Mouse (Mus musculus): ENCODE measurements at regions not wholly inside any gene's neighbourhood (a gene's known extent, or its start where the extent isn't known, plus 50 kb on each side); places are given as distances from the start of the nearest gene placed in this dataset.

DNA sequence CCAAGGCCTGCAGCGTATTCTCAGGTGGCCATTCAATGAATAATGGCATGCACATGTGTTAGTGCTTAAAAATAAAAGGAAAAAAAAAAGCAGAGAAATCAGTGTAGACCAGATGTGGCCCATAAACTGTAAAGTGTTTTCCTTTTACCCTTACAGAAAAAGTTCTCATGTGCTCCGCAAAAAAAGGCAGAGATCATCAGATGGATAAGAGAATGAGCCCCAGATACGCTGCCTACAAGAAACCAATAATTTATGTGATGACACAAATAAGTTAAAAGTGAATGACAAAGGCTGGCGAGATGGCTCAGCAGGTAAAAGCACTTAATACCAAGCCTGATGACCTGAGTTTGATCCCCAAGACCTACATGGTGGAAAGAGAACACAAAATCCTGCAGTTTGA lies 70.5 kb upstream of the Eln start:
- Histone ChIP-seq H3K4me3 (ENCODE audit: low read depth, low read length) (no peak overlapping the region), H3K4me1 (ENCODE audit: control insufficient read depth, insufficient read depth, insufficient read length, low read length) (no peaks in the 10 kb centered on the region), H3K27me3 (ENCODE audit: control insufficient read depth, insufficient read depth, low read length) (no peaks in the 10 kb centered on the region), H3K27ac (ENCODE audit: insufficient read depth, low read depth, low read length) (no peak overlapping the region), H3K36me3 (ENCODE audit: control insufficient read depth, insufficient read depth, low read length) (no peaks in the 10 kb centered on the region)
- WGBS = 91% methylated on average over 4 of the region's 4 CpGs
- no peak for TF ChIP-seq CTCF (IDR thresholded peaks at IDR 0.05; ENCODE audit: extremely low read depth, insufficient read length, insufficient replicate concordance, low read depth, low read length)
- TF ChIP-seq POLR2A (IDR thresholded peaks at IDR 0.05; ENCODE audit: low read depth, low read length) = no peak

DNA sequence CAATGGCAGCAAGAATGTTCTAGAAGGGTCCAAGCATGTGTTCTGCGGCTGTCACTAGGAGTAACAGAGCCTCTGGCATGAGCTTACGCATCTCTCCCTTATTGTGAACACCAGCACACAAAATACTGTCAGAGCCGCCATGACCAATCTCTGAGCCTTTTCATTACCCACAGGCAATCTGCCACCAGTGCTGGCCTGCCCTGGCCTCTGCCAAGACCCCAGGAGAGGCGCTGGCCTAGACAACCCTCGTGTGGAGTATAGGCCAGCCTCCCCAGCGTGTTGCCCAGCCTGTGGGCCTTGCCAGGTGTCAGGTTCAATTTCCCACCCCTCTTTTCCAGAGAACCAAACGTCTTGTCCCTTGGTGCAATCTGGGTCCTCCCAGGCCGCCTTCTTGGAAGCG lies 62.0 kb upstream of the Eln start:
- H3K4me1 ChIP-seq (ENCODE audit: control insufficient read depth, insufficient read depth, insufficient read length, low read length) = no peaks in the 10 kb centered on the region
- no peak overlapping the region for H3K4me3 ChIP-seq (ENCODE audit: low read depth, low read length)
- H3K27me3 ChIP-seq (ENCODE audit: control insufficient read depth, insufficient read depth, low read length) = no peaks in the 10 kb centered on the region
- no peak for TF ChIP-seq CTCF (IDR thresholded peaks at IDR 0.05; ENCODE audit: extremely low read depth, insufficient read length, insufficient replicate concordance, low read depth, low read length)
- no peak for TF ChIP-seq POLR2A (IDR thresholded peaks at IDR 0.05; ENCODE audit: low read depth, low read length)
- H3K36me3 ChIP-seq (ENCODE audit: control insufficient read depth, insufficient read depth, low read length) = no peaks in the 10 kb centered on the region
- no peak overlapping the region for H3K27ac ChIP-seq (ENCODE audit: insufficient read depth, low read depth, low read length)
- WGBS = 84% methylated on average over 9 of the region's 9 CpGs

DNA sequence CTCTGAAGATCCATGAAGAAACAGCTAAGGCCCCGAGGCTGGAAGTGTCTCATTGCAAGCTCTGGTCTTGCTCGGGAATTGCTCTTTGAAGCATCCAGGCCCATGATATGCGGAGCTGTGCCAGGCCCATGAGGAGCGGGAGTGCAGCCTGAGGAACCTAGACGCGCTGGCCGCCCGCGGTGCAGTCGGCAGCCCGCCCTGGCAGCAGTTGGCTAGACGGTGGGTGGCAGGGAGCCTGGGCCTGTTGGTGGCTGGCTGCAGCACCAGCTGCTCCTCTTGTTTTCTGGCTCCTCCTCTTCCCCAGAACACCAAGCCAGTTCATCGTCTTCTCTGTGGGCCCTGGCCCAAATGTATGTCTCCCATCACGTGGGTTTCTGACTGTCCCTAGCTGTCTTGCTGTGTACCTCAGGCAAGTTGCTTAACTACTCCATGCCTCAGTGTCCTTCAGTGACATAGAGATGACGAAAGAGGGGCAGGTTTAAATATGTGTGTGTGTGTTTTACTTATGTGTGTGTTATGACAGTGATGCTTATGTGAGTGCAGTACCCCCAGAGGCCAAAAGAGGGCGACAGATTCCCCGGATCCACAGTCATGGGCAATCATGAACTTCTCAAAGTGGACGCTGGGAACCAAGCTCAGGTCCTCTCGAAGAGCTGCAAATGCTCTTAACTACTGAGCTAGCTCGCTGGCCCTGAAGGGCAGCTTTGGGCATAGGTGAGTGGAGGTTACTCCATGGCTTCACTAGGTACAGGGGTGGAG lies 57.3 kb upstream of the Eln start:
- no peak overlapping the region for H3K4me3 ChIP-seq (ENCODE audit: low read depth, low read length)
- no peaks in the 10 kb centered on the region for H3K27me3 ChIP-seq (ENCODE audit: control insufficient read depth, insufficient read depth, low read length)
- TF ChIP-seq POLR2A (IDR thresholded peaks at IDR 0.05; ENCODE audit: low read depth, low read length) (no peak), CTCF (IDR thresholded peaks at IDR 0.05; ENCODE audit: extremely low read depth, insufficient read length, insufficient replicate concordance, low read depth, low read length) (peak; percentile 44; the same call in 1 of the 2 replicates)
- no peaks in the 10 kb centered on the region for H3K4me1 ChIP-seq (ENCODE audit: control insufficient read depth, insufficient read depth, insufficient read length, low read length)
- no peak overlapping the region for H3K27ac ChIP-seq (ENCODE audit: insufficient read depth, low read depth, low read length)
- WGBS = 91% methylated on average over 20 of the region's 20 CpGs
- no peaks in the 10 kb centered on the region for H3K36me3 ChIP-seq (ENCODE audit: control insufficient read depth, insufficient read depth, low read length)

DNA sequence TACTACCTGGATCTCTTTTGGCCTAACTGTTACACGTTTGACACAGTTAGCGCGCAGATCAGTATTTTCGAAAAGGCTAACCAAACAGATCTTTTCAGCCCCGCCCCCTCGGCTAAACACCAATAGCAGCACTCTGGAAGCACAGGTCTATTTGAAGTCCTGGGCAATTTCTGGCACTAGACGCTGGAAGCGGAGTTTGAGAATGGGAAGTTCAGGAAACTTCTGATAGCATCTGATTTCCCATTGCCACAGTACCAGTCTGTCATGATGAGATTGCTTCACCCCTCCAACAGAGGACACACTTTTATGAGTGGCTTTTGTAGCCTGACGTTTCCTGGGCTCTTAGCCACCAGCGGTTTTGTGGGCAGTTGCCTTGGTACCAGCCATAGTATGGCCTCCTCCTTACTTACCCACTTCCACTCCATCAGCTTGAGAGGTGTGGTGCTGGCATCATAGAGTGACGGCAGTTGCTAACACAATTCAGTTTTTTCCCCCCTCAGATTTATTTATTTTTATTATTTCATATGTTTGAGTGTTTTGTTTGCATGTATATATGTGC lies 55.1 kb upstream of the Eln start:
- H3K27ac ChIP-seq (ENCODE audit: insufficient read depth, low read depth, low read length) = no peak overlapping the region
- no peaks in the 10 kb centered on the region for H3K36me3 ChIP-seq (ENCODE audit: control insufficient read depth, insufficient read depth, low read length)
- H3K27me3 ChIP-seq (ENCODE audit: control insufficient read depth, insufficient read depth, low read length) = no peaks in the 10 kb centered on the region
- H3K4me1 ChIP-seq (ENCODE audit: control insufficient read depth, insufficient read depth, insufficient read length, low read length) = no peaks in the 10 kb centered on the region; the same call in 1 of the 2 replicates
- H3K4me3 ChIP-seq (ENCODE audit: low read depth, low read length) = no peak overlapping the region
- WGBS = 67% methylated on average over 11 of the region's 11 CpGs
- TF ChIP-seq CTCF (IDR thresholded peaks at IDR 0.05; ENCODE audit: extremely low read depth, insufficient read length, insufficient replicate concordance, low read depth, low read length) = no peak
- TF ChIP-seq POLR2A (IDR thresholded peaks at IDR 0.05; ENCODE audit: low read depth, low read length) = no peak

DNA sequence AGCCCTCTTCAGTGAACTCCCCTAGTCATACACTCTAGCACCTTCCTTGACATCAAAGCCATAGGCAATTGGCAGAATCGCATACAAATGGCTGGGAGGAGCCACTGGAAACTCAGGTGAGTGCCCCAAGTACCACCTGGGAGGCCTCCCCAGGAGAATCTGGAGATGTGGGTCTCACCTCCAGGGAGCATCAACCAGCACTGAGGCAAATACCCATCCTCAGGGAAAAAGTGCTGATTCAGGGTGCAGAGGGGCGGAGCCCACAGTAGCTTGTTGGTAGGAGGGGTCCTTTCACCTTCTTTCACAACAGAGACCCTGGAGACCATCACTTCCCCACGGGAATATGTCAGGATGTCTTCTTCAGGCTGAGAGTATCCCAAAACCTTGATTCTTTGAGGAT lies 53.4 kb upstream of the Eln start:
- H3K36me3 ChIP-seq (ENCODE audit: control insufficient read depth, insufficient read depth, low read length) = no peaks in the 10 kb centered on the region
- TF ChIP-seq CTCF (IDR thresholded peaks at IDR 0.05; ENCODE audit: extremely low read depth, insufficient read length, insufficient replicate concordance, low read depth, low read length) = no peak
- H3K27me3 ChIP-seq (ENCODE audit: control insufficient read depth, insufficient read depth, low read length) = no peaks in the 10 kb centered on the region
- WGBS = 79% methylated on average over 3 of the region's 3 CpGs
- H3K4me1 ChIP-seq (ENCODE audit: control insufficient read depth, insufficient read depth, insufficient read length, low read length) = no peaks in the 10 kb centered on the region; the same call in 1 of the 2 replicates
- no peak overlapping the region for H3K4me3 ChIP-seq (ENCODE audit: low read depth, low read length)
- no peak overlapping the region for H3K27ac ChIP-seq (ENCODE audit: insufficient read depth, low read depth, low read length)

DNA sequence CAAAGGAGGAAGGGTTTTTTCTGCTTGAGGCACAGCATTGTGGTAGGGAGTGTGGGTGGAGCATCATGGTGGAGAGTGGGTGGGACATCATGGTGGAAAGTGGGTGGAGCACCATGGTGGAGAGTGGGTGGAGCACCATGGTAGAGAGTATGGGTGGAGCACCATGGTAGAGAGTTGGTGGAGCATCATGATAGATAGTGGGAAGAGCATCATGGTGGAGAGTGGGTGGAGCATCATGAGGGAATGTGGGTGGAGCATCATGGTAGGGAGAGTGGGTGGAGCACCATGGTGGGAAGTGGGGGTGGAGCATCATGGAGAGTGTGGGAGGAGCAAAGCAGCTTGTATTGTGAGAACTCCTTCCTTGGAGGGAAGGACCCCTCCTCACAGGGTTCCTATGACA lies 52.8 kb upstream of the Eln start:
- H3K27ac ChIP-seq (ENCODE audit: insufficient read depth, low read depth, low read length) = no peak overlapping the region
- TF ChIP-seq CTCF (IDR thresholded peaks at IDR 0.05; ENCODE audit: extremely low read depth, insufficient read length, insufficient replicate concordance, low read depth, low read length) (no peak), POLR2A (IDR thresholded peaks at IDR 0.05; ENCODE audit: low read depth, low read length) (no peak)
- no peaks in the 10 kb centered on the region for H3K27me3 ChIP-seq (ENCODE audit: control insufficient read depth, insufficient read depth, low read length)

DNA sequence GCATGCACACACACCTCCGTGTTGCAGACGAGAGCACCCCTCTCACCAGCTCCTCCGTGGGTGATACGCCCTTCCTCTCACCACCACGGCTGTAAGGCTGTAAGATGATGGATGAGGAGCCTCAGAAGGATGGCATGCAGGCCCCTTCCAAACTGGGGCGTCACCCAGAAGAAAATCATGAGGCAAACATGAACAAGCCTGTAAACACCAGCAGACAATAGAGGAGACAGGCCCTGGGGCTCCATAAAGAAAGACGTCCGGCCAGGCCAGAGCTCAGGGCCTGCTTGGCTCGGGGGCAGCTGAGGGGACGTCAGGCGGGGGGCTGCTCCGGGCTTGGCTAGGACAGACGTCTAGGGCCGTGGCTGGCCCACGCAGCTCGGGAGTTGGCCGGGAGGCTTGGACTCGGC lies 50.6 kb upstream of the Eln start:
- WGBS = 58% methylated on average over 18 of the region's 18 CpGs
- H3K36me3 ChIP-seq (ENCODE audit: control insufficient read depth, insufficient read depth, low read length) = no peaks in the 10 kb centered on the region
- H3K27me3 ChIP-seq (ENCODE audit: control insufficient read depth, insufficient read depth, low read length) = no peaks in the 10 kb centered on the region
- H3K27ac ChIP-seq (ENCODE audit: insufficient read depth, low read depth, low read length) = no peak overlapping the region
- TF ChIP-seq CTCF (IDR thresholded peaks at IDR 0.05; ENCODE audit: extremely low read depth, insufficient read length, insufficient replicate concordance, low read depth, low read length) (no peak), POLR2A (IDR thresholded peaks at IDR 0.05; ENCODE audit: low read depth, low read length) (no peak)
- no peak overlapping the region for H3K4me3 ChIP-seq (ENCODE audit: low read depth, low read length)
- no peaks in the 10 kb centered on the region; the same call in 1 of the 2 replicates for H3K4me1 ChIP-seq (ENCODE audit: control insufficient read depth, insufficient read depth, insufficient read length, low read length)

More for the DNA sequence above, 52.8 kb upstream of the Eln start:
- Histone ChIP-seq H3K4me3 (ENCODE audit: low read depth, low read length) (no peak overlapping the region), H3K4me1 (ENCODE audit: control insufficient read depth, insufficient read depth, insufficient read length, low read length) (no peaks in the 10 kb centered on the region; the same call in 1 of the 2 replicates), H3K36me3 (ENCODE audit: control insufficient read depth, insufficient read depth, low read length) (no peaks in the 10 kb centered on the region)
